Mouse (Mus musculus) heart, postnatal 0 days (tissue): ENCODE measurements around the gene Prkag2. TPM values are rescaled to one million over a fixed set of nuclear protein-coding genes. Genes with fewer than 3 reads are reported as not detected.

Experiments used
- ATAC-seq: fragments of 200-750 bp; cut with Nextera tagmentation; 2 replicates; pipeline ENCODE4 v1.8.0; 2017; ENCODE audit warnings: low read depth, moderate number of reproducible peaks, moderate library complexity; ENCODE audit not compliant: insufficient read depth
- DNase-seq: peaks from one replicate; pipeline ENCODE4 v3.0.0-alpha.2; 2016; ENCODE audit warnings: low spot score
- H3K27ac ChIP-seq: fragments of 300-500 bp; sonication (generic); 2 replicates; pipeline ENCODE4 v1.5.1; 2014; ENCODE audit warnings: low read depth, mild to moderate bottlenecking
- H3K27me3 ChIP-seq: fragments of 300-500 bp; sonication (generic); 2 replicates; pipeline ENCODE4 v1.6.1; 2014; ENCODE audit warnings: low read length, mixed read lengths; ENCODE audit not compliant: control insufficient read depth, insufficient read depth
- H3K36me3 ChIP-seq: fragments of 300-500 bp; sonication (generic); replicated peaks from 2 replicates; pipeline ENCODE4 v1.6.1; 2014; ENCODE audit warnings: low read length, mixed read lengths; ENCODE audit not compliant: control insufficient read depth, insufficient read depth
- H3K4me1 ChIP-seq: fragments of 300-500 bp; sonication (generic); 2 replicates; pipeline ENCODE4 v1.6.1; 2014; ENCODE audit warnings: antibody characterized with exemption; ENCODE audit not compliant: control insufficient read depth, insufficient read depth
- H3K4me2 ChIP-seq: fragments of 300-500 bp; sonication (generic); 2 replicates; pipeline ENCODE4 v1.6.1; 2014; ENCODE audit warnings: low read depth, mild to moderate bottlenecking, low read length, moderate library complexity
- H3K4me3 ChIP-seq: fragments of 300-500 bp; sonication (generic); 2 replicates; pipeline ENCODE4 v1.5.1; 2014; ENCODE audit warnings: low read depth, low read length
- H3K9ac ChIP-seq: fragments of 300-500 bp; sonication (generic); replicated peaks from 2 replicates; pipeline ENCODE4 v1.6.1; 2014; ENCODE audit warnings: low read depth, low read length, mixed read lengths
- H3K9me3 ChIP-seq: fragments of 300-500 bp; sonication (generic); replicated peaks from 2 replicates; pipeline ENCODE4 v1.6.1; 2016; ENCODE audit warnings: low read length; ENCODE audit not compliant: control insufficient read depth
- CTCF ChIP-seq: IDR thresholded peaks from 2 replicates; pipeline ENCODE4 v1.5.1; 2016; ENCODE audit warnings: antibody characterized with exemption, control low read depth, low read depth
- EP300 ChIP-seq: IDR thresholded peaks from 2 replicates; pipeline ENCODE4 v1.6.1; 2016; ENCODE audit warnings: antibody characterized with exemption, low read depth
- WGBS: fragments of 180-500 bp; shearing (Covaris S2); extraction: QIAGEN DNeasy Blood & Tissue Kit; methylation state at CpG from one replicate; pipeline ENCODE4 v1.1.7; 2014; 5-methylcytosine and 5-hydroxymethylcytosine counted together
- polyA plus RNA-seq: library from polyadenylated mRNA; unstranded; fragments of >200 nt; fragmentation: Nextera tagmentation; extraction: Ambion mirVana; gene quantifications from 2 replicates; pipeline ENCODE4 v1.2.1, GENCODE M21; 2015
- total RNA-seq: library from RNA; depleted of rRNA; stranded (reverse); fragments of >200 nt; gene quantifications from 2 replicates; pipeline ENCODE4 v1.2.3, GENCODE M21; 2014; ENCODE audit warnings: low replicate concordance

Gene Prkag2
- total and polyA plus RNA-seq, 2 experiments from 2014 or later, result 62.9 to 121 TPM

- no peak overlapping the region for H3K4me3 ChIP-seq
- H3K36me3 ChIP-seq, result no peaks in the 10 kb centered on the region
- DNase-seq (no peak), ATAC-seq (no peak)
- TF ChIP-seq CTCF (no peak), EP300 (no peak)
- no peaks in the 10 kb centered on the region for H3K27me3 ChIP-seq
- 0 out of 2 replicates have a peak, but pooled peaks cover 3% of the 10 kb centered on the region for H3K9me3 ChIP-seq
- no peak overlapping the region for H3K9ac ChIP-seq
- no peak overlapping the region for H3K27ac ChIP-seq
- no peak overlapping the region for H3K4me2 ChIP-seq
- 76% methylated on average over 1 of the region's 1 CpGs for WGBS
- no peaks in the 10 kb centered on the region for H3K4me1 ChIP-seq
Measured at GRCm38 (mm10) chr5:25041947-25042346, 58.5 kb downstream of the Prkag2 start.

- H3K9ac ChIP-seq, result no peak overlapping the region
- 25% methylated on average over 5 of the region's 5 CpGs for WGBS
- ATAC-seq, result no peak
Measured at GRCm38 (mm10) chr5:25041307-25041706, 59.1 kb downstream of the Prkag2 start.

GRCm38 (mm10) chr5:25040903-25041302, 59.5 kb downstream of the Prkag2 start:
- no peak for TF ChIP-seq EP300
- no peak for TF ChIP-seq CTCF
- Histone ChIP-seq H3K4me2 (no peak overlapping the region), H3K4me1 (no peaks in the 10 kb centered on the region), H3K4me3 (no peak overlapping the region), H3K27me3 (no peaks in the 10 kb centered on the region), H3K27ac (no peak overlapping the region), H3K9ac (no peak overlapping the region), H3K9me3 (0 out of 2 replicates have a peak, but pooled peaks cover 3% of the 10 kb centered on the region), H3K36me3 (no peaks in the 10 kb centered on the region)
- no peak for DNase-seq
- ATAC-seq, result no peak
- WGBS, result 36% methylated on average over 7 of the region's 7 CpGs

More at GRCm38 (mm10) chr5:25041307-25041706, 59.1 kb downstream of the Prkag2 start:
- no peak for DNase-seq
- H3K4me2 ChIP-seq, result no peak overlapping the region
- no peak overlapping the region for H3K27ac ChIP-seq
- H3K4me3 ChIP-seq, result no peak overlapping the region
- 0 out of 2 replicates have a peak, but pooled peaks cover 3% of the 10 kb centered on the region for H3K9me3 ChIP-seq
- peak; percentile 38 for TF ChIP-seq CTCF
- no peak for TF ChIP-seq EP300
- no peaks in the 10 kb centered on the region for H3K27me3 ChIP-seq
- H3K4me1 ChIP-seq, result no peaks in the 10 kb centered on the region
- no peaks in the 10 kb centered on the region for H3K36me3 ChIP-seq

GRCm38 (mm10) chr5:25038827-25039226, 61.6 kb downstream of the Prkag2 start:
- Histone ChIP-seq H3K9me3 (0 out of 2 replicates have a peak, but pooled peaks cover 3% of the 10 kb centered on the region), H3K4me3 (no peak overlapping the region), H3K27me3 (no peaks in the 10 kb centered on the region), H3K9ac (no peak overlapping the region), H3K36me3 (no peaks in the 10 kb centered on the region), H3K4me1 (no peaks in the 10 kb centered on the region), H3K27ac (no peak overlapping the region), H3K4me2 (no peak overlapping the region)
- DNase-seq (no peak), ATAC-seq (no peak)
- TF ChIP-seq EP300 (no peak), CTCF (no peak)
- WGBS, result 93% methylated on average over 2 of the region's 2 CpGs

GRCm38 (mm10) chr5:25035391-25035790, 65.1 kb downstream of the Prkag2 start:
- no peak overlapping the region for H3K27ac ChIP-seq
- no peak for ATAC-seq
- DNase-seq, result no peak
- H3K27me3 ChIP-seq, result no peaks in the 10 kb centered on the region
- 0 out of 2 replicates have a peak, but pooled peaks cover 3% of the 10 kb centered on the region for H3K9me3 ChIP-seq
- no peaks in the 10 kb centered on the region for H3K36me3 ChIP-seq
- H3K4me3 ChIP-seq, result no peak overlapping the region
- TF ChIP-seq EP300 (no peak), CTCF (no peak)
- H3K9ac ChIP-seq, result no peak overlapping the region
- 89% methylated on average over 3 of the region's 3 CpGs for WGBS
- H3K4me2 ChIP-seq, result no peak overlapping the region
- H3K4me1 ChIP-seq, result peaks cover 14% of the 10 kb centered on the region

GRCm38 (mm10) chr5:25031456-25031856, 69.0 kb downstream of the Prkag2 start:
- Histone ChIP-seq H3K36me3 (no peaks in the 10 kb centered on the region), H3K9me3 (no peaks in the 10 kb centered on the region), H3K9ac (no peak overlapping the region), H3K27ac (peak overlapping the region; percentile 41), H3K27me3 (no peaks in the 10 kb centered on the region), H3K4me2 (no peak overlapping the region), H3K4me1 (peaks cover 21% of the 10 kb centered on the region), H3K4me3 (no peak overlapping the region)
- ATAC-seq, result 0 out of 2 replicates have a peak, but pooled peaks have one; percentile 7
- 36% methylated on average over 4 of the region's 4 CpGs for WGBS
- no peak for DNase-seq
- TF ChIP-seq EP300, result no peak
- TF ChIP-seq CTCF, result no peak
